Mouse (Mus musculus): ENCODE measurements around the gene Tspan14.

GRCm38 (mm10) chr14:40975127-40975721, 8.6 kb upstream of the Tspan14 start:
- TF ChIP-seq CTCF (IDR thresholded peaks at IDR 0.05; ENCODE audit: insufficient read depth, low read length) (no peak), POLR2A (IDR thresholded peaks at IDR 0.05; ENCODE audit: borderline replicate concordance, extremely low read depth, low read depth, low read length) (no peak)

All from lung, adult 2 months (tissue).